Mouse (Mus musculus) bone marrow macrophage, adult 2 months (primary cell): ENCODE data around the gene C4b. TPM values are rescaled to one million over a fixed set of nuclear protein-coding genes. Genes with fewer than 3 reads are reported as not detected.
"Not testable (repeated sequence)": the region's sequence is repeated elsewhere in the genome, so short reads cannot be mapped to it uniquely, and the experiment has no call there.

Experiments
- H3K27ac ChIP-seq: 2 replicates; pipeline ENCODE4 v1.5.1; 2012; ENCODE audit warnings: low read depth, low read length; ENCODE audit not compliant: insufficient read depth
- H3K4me1 ChIP-seq: 2 replicates; pipeline ENCODE4 v1.6.1; 2012; ENCODE audit warnings: low read length; ENCODE audit not compliant: control insufficient read depth, insufficient read depth
- H3K4me3 ChIP-seq: 2 replicates; pipeline ENCODE4 v1.5.1; 2012; ENCODE audit warnings: mild to moderate bottlenecking, low read length, moderate library complexity; ENCODE audit not compliant: insufficient read depth
- CTCF ChIP-seq: IDR thresholded peaks from 2 replicates; pipeline ENCODE4 v1.5.1; 2012; ENCODE audit warnings: low read depth, mild to moderate bottlenecking, low read length, moderate library complexity
- POLR2A ChIP-seq: IDR thresholded peaks from 2 replicates; pipeline ENCODE4 v1.6.1; 2012; ENCODE audit warnings: mild to moderate bottlenecking, low read depth, low read length, borderline replicate concordance
- polyA plus RNA-seq: library from polyadenylated mRNA; stranded (reverse); fragments of >200 nt; gene quantifications from 2 replicates; pipeline ENCODE4 v1.2.4, GENCODE M21; 2012; ENCODE audit not compliant: missing spikeins, insufficient read depth, insufficient read length

The C4b gene
- polyA plus RNA-seq, 1 experiment: 0.75 TPM

GRCm38 (mm10) chr17:34727887-34728286 is 15.8 kb downstream of the C4b start:
- no peak overlapping the region for H3K27ac ChIP-seq
- no peak for TF ChIP-seq CTCF
- no peak for TF ChIP-seq POLR2A
- no peak overlapping the region for H3K4me3 ChIP-seq
- no peaks in the 10 kb centered on the region for H3K4me1 ChIP-seq

GRCm38 (mm10) chr17:34723066-34723465 is 20.6 kb downstream of the C4b start:
- H3K4me1 ChIP-seq: no peaks in the 10 kb centered on the region
- no peak overlapping the region for H3K27ac ChIP-seq
- no peak for TF ChIP-seq POLR2A
- no peak overlapping the region for H3K4me3 ChIP-seq

GRCm38 (mm10) chr17:34722238-34722637 is 21.4 kb downstream of the C4b start:
- H3K27ac ChIP-seq, H3K4me1 ChIP-seq, H3K4me3 ChIP-seq: not testable (repeated sequence)

GRCm38 (mm10) chr17:34719886-34720285 is 23.8 kb downstream of the C4b start:
- not testable (repeated sequence) for H3K4me1 ChIP-seq, H3K4me3 ChIP-seq, H3K27ac ChIP-seq

- no peak for TF ChIP-seq CTCF
- TF ChIP-seq POLR2A: no peak
- H3K27ac ChIP-seq: no peak overlapping the region
- no peaks in the 10 kb centered on the region for H3K4me1 ChIP-seq
- H3K4me3 ChIP-seq: no peak overlapping the region
Measured at GRCm38 (mm10) chr17:34717401-34717800, 26.3 kb downstream of the C4b start.

GRCm38 (mm10) chr17:34716247-34716646 is 27.4 kb downstream of the C4b start:
- Histone ChIP-seq H3K4me1 (no peaks in the 10 kb centered on the region), H3K4me3 (no peak overlapping the region), H3K27ac (no peak overlapping the region)
- TF ChIP-seq CTCF (no peak), POLR2A (no peak)

GRCm38 (mm10) chr17:34715451-34715850 is 28.2 kb downstream of the C4b start:
- H3K4me3 ChIP-seq, H3K4me1 ChIP-seq, H3K27ac ChIP-seq: not testable (repeated sequence)

GRCm38 (mm10) chr17:34714908-34715445 is 28.7 kb downstream of the C4b start:
- H3K4me3 ChIP-seq, H3K27ac ChIP-seq, H3K4me1 ChIP-seq: not testable (repeated sequence)

- H3K4me3 ChIP-seq, H3K4me1 ChIP-seq, H3K27ac ChIP-seq: not testable (repeated sequence)
Measured at GRCm38 (mm10) chr17:34714181-34714907, 29.3 kb downstream of the C4b start.

- no peak overlapping the region for H3K4me3 ChIP-seq
- H3K4me1 ChIP-seq: no peaks in the 10 kb centered on the region
- no peak overlapping the region for H3K27ac ChIP-seq
- TF ChIP-seq POLR2A (no peak), CTCF (no peak)
Measured at GRCm38 (mm10) chr17:34712951-34713350, 30.7 kb downstream of the C4b start.

GRCm38 (mm10) chr17:34706476-34706875 is 37.2 kb downstream of the C4b start:
- H3K4me1 ChIP-seq, H3K27ac ChIP-seq, H3K4me3 ChIP-seq: not testable (repeated sequence)

- Histone ChIP-seq H3K4me3 (no peak overlapping the region), H3K4me1 (no peaks in the 10 kb centered on the region), H3K27ac (no peak overlapping the region)
- TF ChIP-seq CTCF (no peak), POLR2A (no peak)
Measured at GRCm38 (mm10) chr17:34700671-34701071, 43.0 kb downstream of the C4b start.
